Mouse (Mus musculus): Measurements from ENCODE around the gene Pard3b. TPM values are rescaled to one million over a fixed set of nuclear protein-coding genes. Genes with fewer than 3 reads are reported as not detected.

The Pard3b gene
- polyA plus RNA-seq, 1 experiment = 5.6 TPM

DNA sequence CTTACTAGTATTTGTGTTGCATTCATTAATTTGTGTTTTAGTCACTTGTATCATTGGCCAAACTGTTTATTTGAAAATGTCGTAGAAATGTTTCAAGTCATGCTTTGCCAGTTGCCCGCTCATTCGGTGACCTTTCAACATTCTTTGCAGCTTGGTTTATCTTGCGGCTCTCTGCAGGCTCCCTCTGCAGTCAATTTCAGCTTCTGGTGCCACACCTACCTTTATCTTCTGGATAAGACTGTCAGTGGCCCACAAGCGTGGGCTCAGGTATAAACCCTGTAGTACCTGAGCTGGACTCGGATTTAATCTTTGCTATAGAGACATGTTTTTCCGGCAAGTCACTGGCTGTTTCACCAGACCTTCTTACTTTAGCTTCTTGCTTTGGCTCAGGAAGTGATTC is 456.3 kb downstream of the Pard3b start:
- no peaks in the 10 kb centered on the region for H3K36me3 ChIP-seq (replicated peaks; ENCODE audit: low read length)
- H3K9me3 ChIP-seq = peaks cover 9% of the 10 kb centered on the region; the same call in 1 of the 2 replicates
- no peak for TF ChIP-seq GATA1 (IDR thresholded peaks at IDR 0.05; ENCODE audit: borderline replicate concordance, low read length)
- no peak for TF ChIP-seq FLI1 (IDR thresholded peaks at IDR 0.05; ENCODE audit: low read length)
- no peak overlapping the region for H3K4me3 ChIP-seq (replicated peaks)
- no peaks in the 10 kb centered on the region for H3K27me3 ChIP-seq (replicated peaks)
- H3K4me1 ChIP-seq = no peaks in the 10 kb centered on the region

DNA sequence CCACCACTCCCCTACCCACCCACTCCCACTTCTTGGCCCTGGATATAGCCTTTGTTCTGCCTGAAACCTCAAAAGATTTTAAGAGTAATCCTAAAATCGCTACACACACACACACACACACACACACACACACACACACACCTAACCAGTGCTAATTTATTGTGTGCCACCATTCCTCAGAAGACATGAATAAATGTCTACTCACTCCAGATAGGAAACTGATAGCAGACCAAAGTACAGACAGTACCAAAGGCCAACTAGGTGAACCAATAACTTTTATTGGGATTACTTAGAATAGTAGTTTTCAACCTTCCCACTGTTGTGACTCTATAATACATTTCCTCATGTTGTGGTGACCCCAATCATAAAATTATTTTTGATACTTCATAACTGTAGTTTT is 483.8 kb downstream of the Pard3b start:
- no peaks in the 10 kb centered on the region for H3K36me3 ChIP-seq (replicated peaks; ENCODE audit: low read length)
- H3K27me3 ChIP-seq (replicated peaks) = no peaks in the 10 kb centered on the region
- no peak overlapping the region for H3K4me3 ChIP-seq (replicated peaks)
- TF ChIP-seq GATA1 (IDR thresholded peaks at IDR 0.05; ENCODE audit: borderline replicate concordance, low read length) = no peak
- TF ChIP-seq FLI1 (IDR thresholded peaks at IDR 0.05; ENCODE audit: low read length) = no peak
- no peaks in the 10 kb centered on the region for H3K4me1 ChIP-seq
- H3K9me3 ChIP-seq = no peaks in the 10 kb centered on the region

DNA sequence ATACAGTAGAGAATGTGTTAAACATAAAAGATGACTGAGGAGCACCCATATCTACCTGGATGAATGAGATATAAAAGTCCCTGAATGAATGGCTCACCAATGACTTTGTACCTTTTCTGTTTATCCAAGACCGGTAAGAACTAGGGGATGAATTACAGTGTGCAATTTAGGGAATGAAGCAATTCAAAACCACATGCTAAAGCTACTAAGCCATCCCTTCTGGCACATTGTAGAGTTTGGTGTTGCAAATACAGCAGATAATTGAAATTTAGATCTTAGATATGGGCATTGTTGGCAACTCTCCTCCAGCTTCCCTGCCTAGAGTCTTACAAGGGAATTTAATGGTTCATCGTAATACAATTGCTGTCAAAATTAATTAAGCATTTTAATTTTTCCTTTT is 490.6 kb downstream of the Pard3b start:
- Histone ChIP-seq H3K27me3 (replicated peaks) (no peaks in the 10 kb centered on the region), H3K9me3 (no peaks in the 10 kb centered on the region; the same call in 1 of the 2 replicates), H3K4me1 (no peaks in the 10 kb centered on the region), H3K36me3 (replicated peaks; ENCODE audit: low read length) (no peaks in the 10 kb centered on the region), H3K4me3 (replicated peaks) (no peak overlapping the region)
- no peak for TF ChIP-seq GATA1 (IDR thresholded peaks at IDR 0.05; ENCODE audit: borderline replicate concordance, low read length)
- no peak for TF ChIP-seq FLI1 (IDR thresholded peaks at IDR 0.05; ENCODE audit: low read length)

DNA sequence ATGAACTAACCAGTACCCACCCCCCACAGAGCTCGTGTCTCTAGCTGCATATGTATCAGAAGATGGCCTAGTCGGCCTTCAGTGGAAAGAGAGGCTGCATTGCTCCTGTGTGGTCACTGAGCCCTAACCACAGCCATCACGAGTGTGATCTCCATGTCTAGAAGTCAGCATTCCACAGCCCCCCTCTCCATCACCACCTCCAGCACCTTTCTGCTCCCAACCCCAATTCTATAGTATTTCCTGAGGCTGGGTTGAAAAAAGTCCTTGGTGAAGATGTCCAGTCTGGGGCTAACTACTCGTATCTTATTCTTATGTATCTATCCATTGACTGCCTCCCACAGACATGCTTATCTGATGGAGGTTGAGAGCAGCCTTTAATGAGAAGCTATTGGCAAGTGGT is 509.5 kb downstream of the Pard3b start:
- H3K9me3 ChIP-seq = no peaks in the 10 kb centered on the region
- H3K27me3 ChIP-seq (replicated peaks) = no peaks in the 10 kb centered on the region
- no peaks in the 10 kb centered on the region for H3K4me1 ChIP-seq
- no peaks in the 10 kb centered on the region for H3K36me3 ChIP-seq (replicated peaks; ENCODE audit: low read length)
- H3K4me3 ChIP-seq (replicated peaks) = no peak overlapping the region
- TF ChIP-seq FLI1 (IDR thresholded peaks at IDR 0.05; ENCODE audit: low read length) = no peak
- TF ChIP-seq GATA1 (IDR thresholded peaks at IDR 0.05; ENCODE audit: borderline replicate concordance, low read length) = no peak

DNA sequence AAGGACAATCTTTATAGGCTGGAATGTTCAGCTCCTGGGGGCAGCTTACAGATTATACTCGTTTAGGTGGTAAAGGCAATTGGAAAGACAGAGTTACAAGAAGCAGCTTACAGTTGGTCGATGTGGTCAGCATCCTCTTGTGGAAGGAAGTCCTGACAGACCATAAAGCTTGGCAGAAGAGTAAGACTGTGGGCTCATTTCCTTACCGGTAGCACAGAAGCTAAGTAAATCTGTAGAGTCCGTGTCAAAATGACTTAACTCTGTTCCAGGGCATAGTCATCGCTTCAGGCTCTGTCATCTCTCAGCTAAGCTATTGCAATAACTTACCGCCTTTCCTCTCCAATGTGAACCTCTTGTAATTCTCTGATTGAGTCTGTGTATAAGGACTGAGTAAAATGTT is 510.2 kb downstream of the Pard3b start:
- no peak overlapping the region for H3K4me3 ChIP-seq (replicated peaks)
- no peaks in the 10 kb centered on the region for H3K27me3 ChIP-seq (replicated peaks)
- H3K36me3 ChIP-seq (replicated peaks; ENCODE audit: low read length) = no peaks in the 10 kb centered on the region
- no peak for TF ChIP-seq FLI1 (IDR thresholded peaks at IDR 0.05; ENCODE audit: low read length)
- TF ChIP-seq GATA1 (IDR thresholded peaks at IDR 0.05; ENCODE audit: borderline replicate concordance, low read length) = no peak
- H3K9me3 ChIP-seq = no peaks in the 10 kb centered on the region
- no peaks in the 10 kb centered on the region for H3K4me1 ChIP-seq

DNA sequence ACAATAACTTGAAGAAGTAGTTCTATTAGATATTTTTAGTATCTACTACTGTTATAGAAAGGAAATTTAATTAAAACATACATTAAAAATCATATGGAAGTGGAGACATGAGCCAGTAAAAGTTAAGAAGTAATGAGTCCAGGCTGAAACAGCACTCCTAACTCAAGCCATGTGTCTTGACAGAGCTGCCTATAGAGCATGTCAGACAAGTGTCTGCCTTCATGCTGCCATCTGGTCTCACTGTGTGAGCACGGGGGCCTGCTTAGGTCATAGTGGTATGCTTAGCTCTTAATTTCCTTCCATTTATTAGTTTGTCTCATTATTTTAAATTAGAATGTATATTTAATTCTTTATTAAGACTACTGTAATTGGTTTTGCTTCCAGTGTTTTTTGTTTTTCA is 517.3 kb downstream of the Pard3b start:
- no peaks in the 10 kb centered on the region for H3K9me3 ChIP-seq
- TF ChIP-seq GATA1 (IDR thresholded peaks at IDR 0.05; ENCODE audit: borderline replicate concordance, low read length) (no peak), FLI1 (IDR thresholded peaks at IDR 0.05; ENCODE audit: low read length) (no peak)
- no peaks in the 10 kb centered on the region for H3K36me3 ChIP-seq (replicated peaks; ENCODE audit: low read length)
- H3K4me3 ChIP-seq (replicated peaks) = no peak overlapping the region
- no peaks in the 10 kb centered on the region for H3K27me3 ChIP-seq (replicated peaks)
- H3K4me1 ChIP-seq = peaks cover 4% of the 10 kb centered on the region; the same call in 1 of the 2 replicates

DNA sequence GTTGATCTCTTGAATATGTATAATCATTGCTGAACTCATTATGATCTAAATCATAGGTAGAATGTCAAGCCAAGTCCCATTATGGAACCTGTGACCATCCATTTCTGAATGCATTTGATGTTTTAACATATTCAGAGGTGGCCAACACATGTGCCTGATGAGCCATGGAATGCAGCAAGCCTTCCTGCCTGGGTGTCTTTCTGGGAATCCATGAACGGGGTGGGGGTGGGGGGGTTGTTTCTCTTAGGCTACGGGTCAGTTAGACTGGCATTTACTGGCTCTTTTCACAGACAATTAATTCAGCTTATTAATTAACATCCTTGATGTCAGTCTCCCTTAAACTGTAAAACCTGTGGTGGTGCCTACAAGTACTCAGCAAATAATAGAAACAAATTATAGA is 521.0 kb downstream of the Pard3b start:
- Histone ChIP-seq H3K4me1 (peaks cover 5% of the 10 kb centered on the region; the same call in 1 of the 2 replicates), H3K4me3 (replicated peaks) (no peak overlapping the region), H3K36me3 (replicated peaks; ENCODE audit: low read length) (peaks cover 2% of the 10 kb centered on the region), H3K27me3 (replicated peaks) (no peaks in the 10 kb centered on the region), H3K9me3 (no peaks in the 10 kb centered on the region)
- TF ChIP-seq GATA1 (IDR thresholded peaks at IDR 0.05; ENCODE audit: borderline replicate concordance, low read length) (no peak), FLI1 (IDR thresholded peaks at IDR 0.05; ENCODE audit: low read length) (no peak)

DNA sequence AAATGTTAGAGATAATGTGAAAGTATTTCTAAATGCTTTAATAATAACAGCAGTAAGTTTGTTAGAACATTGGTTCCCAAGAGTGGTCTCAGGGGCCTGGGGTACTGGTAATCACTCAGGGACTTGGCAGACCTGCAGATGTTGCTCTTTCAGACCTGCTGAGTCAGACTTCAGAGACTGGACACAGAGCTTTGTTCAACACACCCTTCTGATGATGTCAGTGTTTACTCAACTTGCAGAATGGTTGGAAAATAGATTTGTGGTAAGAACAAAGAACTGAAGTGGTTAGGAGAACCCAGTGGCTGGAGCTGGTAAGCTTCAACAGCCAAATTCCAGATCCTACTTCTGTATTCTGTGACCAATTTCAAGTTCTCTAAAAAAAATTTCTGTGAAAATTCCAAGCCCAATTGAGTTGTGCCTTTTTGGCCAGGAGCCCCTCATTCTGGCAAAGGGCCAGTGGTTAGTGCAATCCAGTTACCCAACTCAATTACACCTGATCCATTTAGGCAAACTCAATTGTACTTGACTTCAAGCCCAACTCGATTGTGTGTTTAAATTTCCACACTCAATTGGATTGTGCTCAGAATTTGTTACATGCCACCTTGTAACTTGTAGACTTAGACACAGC is 536.5 kb downstream of the Pard3b start:
- no peaks in the 10 kb centered on the region for H3K36me3 ChIP-seq (replicated peaks; ENCODE audit: low read length)
- TF ChIP-seq GATA1 (IDR thresholded peaks at IDR 0.05; ENCODE audit: borderline replicate concordance, low read length) (no peak), FLI1 (IDR thresholded peaks at IDR 0.05; ENCODE audit: low read length) (no peak)
- H3K27me3 ChIP-seq (replicated peaks) = no peaks in the 10 kb centered on the region
- H3K4me1 ChIP-seq = no peaks in the 10 kb centered on the region; the same call in 1 of the 2 replicates
- no peak overlapping the region for H3K4me3 ChIP-seq (replicated peaks)
- H3K9me3 ChIP-seq = no peaks in the 10 kb centered on the region

DNA sequence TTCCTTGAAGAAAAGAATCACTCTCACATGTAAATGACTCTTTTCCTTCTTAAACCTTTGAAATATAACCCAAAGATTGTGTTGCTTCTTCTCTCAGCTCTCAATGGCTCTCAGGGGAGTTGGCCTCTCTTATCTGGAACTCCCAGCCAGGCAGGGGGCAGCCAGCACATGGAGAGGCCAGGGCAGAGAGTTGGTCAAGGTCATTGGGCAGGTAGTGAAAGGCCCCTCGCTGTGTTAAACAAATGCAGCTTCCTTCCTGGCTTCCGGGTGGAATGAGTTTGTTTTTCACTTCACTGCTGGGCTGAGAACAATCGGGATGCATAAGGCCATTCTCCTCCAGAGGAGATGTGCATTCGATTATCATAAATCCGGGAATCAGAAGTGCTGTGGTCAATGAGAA is 543.0 kb downstream of the Pard3b start:
- Histone ChIP-seq H3K4me1 (no peaks in the 10 kb centered on the region), H3K36me3 (replicated peaks; ENCODE audit: low read length) (no peaks in the 10 kb centered on the region), H3K4me3 (replicated peaks) (no peak overlapping the region), H3K27me3 (replicated peaks) (no peaks in the 10 kb centered on the region), H3K9me3 (no peaks in the 10 kb centered on the region)
- no peak for TF ChIP-seq FLI1 (IDR thresholded peaks at IDR 0.05; ENCODE audit: low read length)
- no peak for TF ChIP-seq GATA1 (IDR thresholded peaks at IDR 0.05; ENCODE audit: borderline replicate concordance, low read length)

DNA sequence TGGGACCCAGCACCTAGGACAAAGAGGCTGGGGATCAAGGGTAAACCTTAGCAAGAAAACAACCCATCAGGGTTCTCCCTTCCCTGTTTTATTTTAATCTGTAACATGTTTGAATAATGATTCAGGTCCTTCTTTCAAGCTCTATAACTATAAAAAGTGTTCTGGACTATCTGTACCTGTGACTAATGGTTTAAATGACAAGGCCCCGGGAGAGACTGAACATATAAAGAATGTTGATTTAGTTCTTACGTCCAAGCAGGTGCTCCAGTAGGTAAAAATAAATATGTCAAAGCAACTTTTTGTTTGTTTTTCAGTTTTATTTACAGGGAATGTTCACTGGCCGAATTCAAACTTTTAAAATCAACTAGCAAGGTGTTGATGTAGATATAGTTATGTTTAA is 544.0 kb downstream of the Pard3b start:
- TF ChIP-seq FLI1 (IDR thresholded peaks at IDR 0.05; ENCODE audit: low read length) (no peak), GATA1 (IDR thresholded peaks at IDR 0.05; ENCODE audit: borderline replicate concordance, low read length) (no peak)
- H3K27me3 ChIP-seq (replicated peaks) = no peaks in the 10 kb centered on the region
- no peaks in the 10 kb centered on the region for H3K36me3 ChIP-seq (replicated peaks; ENCODE audit: low read length)
- H3K4me1 ChIP-seq = no peaks in the 10 kb centered on the region
- H3K4me3 ChIP-seq (replicated peaks) = no peak overlapping the region
- H3K9me3 ChIP-seq = no peaks in the 10 kb centered on the region

All from megakaryocyte, embryonic 14.5 days (primary cell).